Mouse (Mus musculus) lung, postnatal 0 days (tissue): Measurements from ENCODE around the gene BC004004.

Experiments
- CTCF ChIP-seq: IDR thresholded peaks from 2 replicates; pipeline ENCODE4 v1.5.1; 2016; ENCODE audit warnings: antibody characterized with exemption, mild to moderate bottlenecking
- EP300 ChIP-seq: IDR thresholded peaks from 2 replicates; pipeline ENCODE4 v1.6.1; 2016; ENCODE audit warnings: antibody characterized with exemption, mild to moderate bottlenecking, control low read depth

GRCm38 (mm10) chr17:29282216-29282952 is 13.8 kb downstream of the BC004004 start:
- TF ChIP-seq CTCF: peak; percentile 16; the same call in 1 of the 2 replicates
- no peak for TF ChIP-seq EP300
